Mouse (Mus musculus): ENCODE data around the gene Mcm8.

Mcm8 gene

GRCm38 (mm10) chr2:132815608-132816314 is at the start of gene Mcm8, which contains the start of gene Trmt6:
Gene Mcm8, plus strand, starts transcription at chr2:132816141.
Gene Trmt6, minus strand, starts transcription at chr2:132816055.
- DNase-seq (ENCODE audit: low spot score), result peak; percentile 97

GRCm38 (mm10) chr2:132770822-132771221 is 45.1 kb upstream of the Mcm8 start:
- DNase-seq (ENCODE audit: low spot score), result no peak

GRCm38 (mm10) chr2:132780978-132781377 is 35.0 kb upstream of the Mcm8 start, which contains the start of gene Chgb:
Gene Chgb, plus strand, starts transcription at chr2:132781278.
- DNase-seq (ENCODE audit: low spot score), result peak; percentile 14

- DNase-seq (ENCODE audit: low spot score), result peak; percentile 82
These were observed 34.4 kb upstream of the Mcm8 start for GRCm38 (mm10) chr2:132781439-132782068.

DNA sequence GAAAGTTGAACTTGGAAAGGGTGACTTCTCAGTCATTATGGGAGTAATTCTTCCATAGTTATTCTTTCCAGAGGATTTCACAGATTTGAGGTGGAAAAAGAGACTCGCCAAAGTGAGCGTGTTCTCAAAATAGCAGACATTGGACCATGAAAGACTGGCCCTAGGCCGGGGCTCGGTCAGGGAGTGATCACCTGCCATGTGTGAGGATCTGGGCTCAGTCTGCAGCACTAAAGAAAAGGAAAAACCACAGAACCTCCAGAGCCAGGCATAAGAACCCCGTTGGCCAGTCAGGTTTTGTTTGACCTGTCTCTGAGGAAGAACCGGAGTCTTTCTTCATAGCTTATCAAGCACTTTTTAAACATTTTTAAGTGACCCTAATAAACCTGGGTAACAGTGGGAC is 31.9 kb upstream of the Mcm8 start:
- no peak for DNase-seq (ENCODE audit: low spot score)

DNA sequence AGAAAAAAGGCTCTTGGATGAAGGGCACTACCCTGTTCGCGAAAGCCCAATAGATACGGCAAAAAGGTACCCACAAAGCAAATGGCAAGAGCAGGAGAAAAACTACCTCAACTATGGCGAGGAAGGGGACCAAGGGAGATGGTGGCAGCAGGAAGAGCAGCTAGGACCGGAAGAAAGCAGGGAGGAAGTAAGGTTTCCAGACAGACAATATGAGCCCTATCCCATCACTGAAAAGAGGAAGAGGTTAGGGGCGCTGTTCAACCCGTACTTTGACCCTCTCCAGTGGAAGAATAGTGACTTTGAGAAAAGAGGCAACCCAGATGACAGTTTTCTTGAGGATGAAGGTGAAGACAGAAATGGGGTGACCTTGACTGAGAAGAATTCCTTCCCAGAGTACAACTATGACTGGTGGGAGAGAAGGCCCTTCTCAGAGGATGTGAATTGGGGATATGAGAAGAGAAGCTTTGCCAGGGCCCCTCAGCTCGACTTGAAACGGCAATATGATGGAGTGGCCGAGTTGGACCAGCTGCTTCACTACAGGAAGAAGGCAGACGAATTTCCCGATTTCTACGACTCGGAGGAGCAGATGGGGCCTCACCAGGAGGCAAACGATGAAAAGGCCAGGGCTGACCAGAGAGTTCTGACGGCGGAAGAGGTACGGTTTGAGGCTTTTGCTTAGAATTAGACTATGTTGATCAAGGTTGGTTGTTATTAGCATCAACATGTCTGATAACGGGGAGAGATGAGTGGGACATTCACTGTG is 22.3 kb upstream of the Mcm8 start:
- DNase-seq (ENCODE audit: low spot score), result no peak

DNA sequence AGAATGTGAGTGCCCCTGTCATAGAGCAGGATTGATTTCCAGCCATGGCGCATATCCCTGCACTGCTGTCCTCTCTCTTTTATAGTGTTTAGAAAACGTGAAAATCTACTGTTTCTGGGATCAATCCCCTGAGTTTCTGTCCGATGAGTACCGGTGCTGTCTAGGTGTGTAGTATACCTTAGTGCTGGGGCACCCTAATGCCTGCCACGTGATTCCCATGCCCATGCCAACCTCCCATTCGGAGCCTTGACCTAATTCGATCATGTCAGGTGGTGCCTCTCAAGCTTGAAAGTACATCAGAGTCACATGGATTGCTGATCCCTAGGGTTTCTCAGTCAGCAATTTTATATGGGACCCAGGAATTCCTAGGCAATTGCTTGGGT is 21.7 kb upstream of the Mcm8 start:
- DNase-seq (ENCODE audit: low spot score), result no peak

GRCm38 (mm10) chr2:132802976-132803375 is 13.0 kb upstream of the Mcm8 start:
- no peak for DNase-seq (ENCODE audit: low spot score)

- DNase-seq (ENCODE audit: low spot score), result no peak
These were observed 25.1 kb downstream of the Mcm8 start for GRCm38 (mm10) chr2:132841071-132841470.

DNA sequence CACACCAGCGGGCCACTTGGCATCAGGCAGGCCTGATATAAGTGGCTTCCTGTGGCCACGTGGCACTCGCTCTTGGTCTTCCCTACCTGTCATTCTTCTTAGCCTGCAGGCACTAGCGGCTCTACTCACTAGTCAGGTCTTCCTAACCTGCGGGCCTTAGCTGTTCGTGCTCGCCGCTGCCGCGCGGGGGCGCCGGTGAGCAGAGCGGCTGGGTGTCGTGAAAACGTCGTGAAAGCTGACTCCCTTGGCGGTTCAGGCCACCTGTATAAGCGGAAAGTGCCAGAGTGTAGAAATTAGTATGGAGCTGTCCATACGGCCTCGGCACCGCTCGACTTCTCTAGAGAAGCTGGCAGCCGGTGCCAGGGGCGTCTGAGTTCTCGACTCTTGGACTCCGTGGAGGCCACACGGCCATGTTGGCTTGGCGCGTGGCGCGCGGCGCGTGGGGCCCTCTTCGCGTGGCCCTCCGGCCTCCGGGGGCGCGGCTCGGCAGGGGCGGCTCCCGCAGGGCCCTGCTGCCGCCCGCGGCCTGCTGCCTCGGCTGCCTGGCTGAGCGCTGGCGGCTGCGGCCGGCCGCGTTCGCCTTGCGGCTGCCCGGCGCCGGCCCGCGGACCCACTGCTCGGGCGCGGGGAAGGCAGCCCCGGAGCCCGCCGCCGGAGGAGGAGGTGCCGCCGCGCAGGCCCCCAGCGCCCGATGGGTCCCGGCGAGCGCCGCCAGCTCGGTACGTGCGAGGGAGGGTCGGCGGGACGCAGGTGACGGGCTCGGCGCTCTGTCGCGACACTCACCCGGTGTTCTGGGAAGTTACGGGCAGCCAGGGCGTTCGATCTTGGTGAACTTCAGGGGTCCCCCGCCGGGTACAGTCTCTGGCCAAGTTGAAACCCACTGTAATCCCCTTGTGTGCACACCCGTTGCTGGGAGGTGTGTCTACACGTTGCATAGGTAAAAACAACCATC is 30.7 kb downstream of the Mcm8 start, which contains the start of gene Crls1:
Gene Crls1, plus strand, starts transcription at position 260 of the 952 bp plus-strand sequence.
- peak; percentile 95 for DNase-seq (ENCODE audit: low spot score)

- DNase-seq (ENCODE audit: low spot score), result peak; percentile 40
These were observed 31.6 kb downstream of the Mcm8 start for GRCm38 (mm10) chr2:132847581-132847980.

GRCm38 (mm10) chr2:132848361-132848760 is 32.4 kb downstream of the Mcm8 start:
- no peak for DNase-seq (ENCODE audit: low spot score)

DNA sequence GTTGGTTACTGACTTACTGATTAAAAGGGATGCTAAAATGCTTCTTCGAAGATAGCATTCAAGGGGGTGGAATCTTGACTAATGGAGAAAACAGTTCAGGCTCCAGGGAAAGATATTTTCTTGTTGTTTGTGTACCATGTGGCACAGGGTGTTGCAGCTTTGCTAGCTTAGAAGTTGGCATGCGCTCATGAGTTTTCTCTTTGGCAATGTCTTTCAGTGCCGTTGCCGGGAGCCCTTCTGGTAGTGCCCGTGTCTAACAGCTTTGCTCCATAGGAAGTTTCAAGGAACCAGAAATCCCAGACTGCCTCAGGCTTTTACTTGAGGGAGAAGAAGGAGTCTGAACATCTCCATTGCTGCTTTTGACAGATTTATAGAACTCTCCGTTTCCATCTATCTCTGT is 33.2 kb downstream of the Mcm8 start:
- DNase-seq (ENCODE audit: low spot score), result no peak

DNA sequence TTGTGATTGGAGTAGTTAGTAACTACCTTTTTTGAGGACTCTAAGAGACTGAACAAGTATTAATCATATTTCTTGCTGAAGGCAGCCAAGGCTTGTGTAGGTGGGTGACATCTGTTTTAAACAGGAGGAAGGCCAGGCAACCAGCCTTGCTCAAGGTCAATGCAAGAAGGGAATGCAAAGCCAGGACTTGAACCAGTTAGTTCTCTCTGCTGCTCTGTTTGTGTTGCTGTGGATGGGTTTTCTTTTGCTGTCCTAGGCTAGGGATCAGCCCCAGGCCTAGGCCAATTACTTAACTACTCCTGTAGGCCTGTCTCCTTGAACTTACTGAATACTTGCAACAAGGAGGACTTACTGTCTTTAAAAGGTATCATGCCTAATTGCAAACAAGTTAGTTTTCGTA is 37.1 kb downstream of the Mcm8 start:
- DNase-seq (ENCODE audit: low spot score), result no peak

- peak; percentile 39 for DNase-seq (ENCODE audit: low spot score)
These were observed 40.4 kb downstream of the Mcm8 start for GRCm38 (mm10) chr2:132856333-132856732.

GRCm38 (mm10) chr2:132860435-132860834 is 44.5 kb downstream of the Mcm8 start:
- DNase-seq (ENCODE audit: low spot score), result no peak

GRCm38 (mm10) chr2:132861456-132861855 is 45.5 kb downstream of the Mcm8 start:
- no peak for DNase-seq (ENCODE audit: low spot score)

- no peak for DNase-seq (ENCODE audit: low spot score)
These were observed 47.4 kb downstream of the Mcm8 start for GRCm38 (mm10) chr2:132863325-132863724.

- no peak for DNase-seq (ENCODE audit: low spot score)
These were observed 51.6 kb downstream of the Mcm8 start for GRCm38 (mm10) chr2:132867521-132867920.

DNA sequence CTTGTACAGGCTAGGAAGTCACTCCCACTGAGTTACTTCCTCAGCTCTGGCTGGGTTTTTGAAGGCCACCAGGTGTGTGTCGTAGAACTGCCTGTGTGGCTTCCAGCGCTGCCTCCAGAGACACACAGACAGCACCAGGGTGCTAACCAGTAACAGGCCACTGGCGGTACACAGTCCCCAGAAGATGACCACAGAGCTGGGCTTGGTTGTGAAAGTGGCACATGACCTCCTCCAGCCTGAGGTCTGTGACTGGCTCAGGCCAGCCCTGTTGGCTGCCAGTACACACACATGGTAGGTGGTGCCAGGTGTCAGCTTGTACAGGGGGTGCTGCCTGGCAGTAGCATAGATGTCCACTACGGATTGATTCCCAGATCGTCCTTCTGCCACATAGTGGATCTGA is 53.7 kb downstream of the Mcm8 start:
- DNase-seq (ENCODE audit: low spot score), result no peak

DNA sequence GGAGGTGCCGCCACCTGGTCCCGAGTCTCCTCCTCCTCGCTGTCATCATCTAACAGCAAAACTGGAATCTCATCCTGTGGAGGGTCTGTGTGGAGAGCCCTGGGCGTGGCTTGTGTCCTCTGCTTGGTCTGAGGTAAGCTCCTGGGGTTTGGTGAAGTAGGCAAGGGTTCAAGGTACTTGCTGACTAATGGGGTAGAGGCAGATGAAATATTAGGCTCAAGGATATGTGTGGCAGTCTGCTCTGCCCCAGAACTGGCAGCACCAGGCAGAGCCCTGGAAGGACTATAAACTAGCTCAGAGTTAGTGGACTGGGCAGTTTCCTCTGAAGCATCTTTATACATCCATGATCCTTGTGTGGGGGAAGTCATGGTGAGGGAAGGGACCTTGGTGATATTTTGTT is 54.3 kb downstream of the Mcm8 start:
- no peak for DNase-seq (ENCODE audit: low spot score)

DNA sequence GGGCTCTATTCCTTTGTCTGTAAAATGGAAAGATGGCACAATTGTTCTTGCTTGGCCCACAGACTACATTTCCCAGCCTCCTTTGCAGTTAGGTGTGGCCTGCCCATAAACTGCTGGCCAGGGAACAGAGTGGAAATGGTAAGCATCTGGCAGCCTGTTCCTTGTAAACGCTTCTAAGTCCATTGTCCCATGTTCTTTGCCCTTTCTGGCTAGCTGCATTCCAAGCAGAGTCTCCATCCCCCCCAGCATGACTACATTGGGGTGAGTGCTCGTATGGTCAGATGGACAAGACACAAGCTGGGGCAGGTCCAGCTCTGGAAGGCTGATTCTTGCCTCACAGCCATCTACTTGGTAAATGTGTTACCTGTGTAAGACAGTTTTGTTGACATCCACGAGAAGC is 55.7 kb downstream of the Mcm8 start:
- DNase-seq (ENCODE audit: low spot score), result no peak

Data from MN1 (cell line).